Mouse (Mus musculus) cortical plate, adult 2 months (tissue): ENCODE results near the gene Il1rl1. TPM values are rescaled to one million over a fixed set of nuclear protein-coding genes. Genes with fewer than 3 reads are reported as not detected.

Experiments used
- H3K27ac ChIP-seq: fragments of 200-500 bp; 2 replicates; pipeline ENCODE4 v1.5.1; 2012; ENCODE audit warnings: low read length, control low read depth, inconsistent platforms; ENCODE audit not compliant: insufficient read depth
- H3K4me1 ChIP-seq: fragments of 200-500 bp; 2 replicates; pipeline ENCODE4 v1.6.1; 2011; ENCODE audit warnings: low read length; ENCODE audit not compliant: control insufficient read depth, insufficient read depth
- H3K4me3 ChIP-seq: fragments of 200-500 bp; 2 replicates; pipeline ENCODE4 v1.5.1; 2011; ENCODE audit warnings: mild to moderate bottlenecking, low read length, control low read depth; ENCODE audit not compliant: insufficient read depth
- CTCF ChIP-seq: fragments of 200-500 bp; IDR thresholded peaks from 2 replicates; pipeline ENCODE4 v1.5.1; 2011; ENCODE audit warnings: mild to moderate bottlenecking, control low read depth, low read length; ENCODE audit not compliant: insufficient read depth; ENCODE audit errors: extremely low read depth
- POLR2A ChIP-seq: fragments of 200-500 bp; IDR thresholded peaks from 2 replicates; pipeline ENCODE4 v1.6.1; 2011; ENCODE audit warnings: mild to moderate bottlenecking, low read length, control low read depth; ENCODE audit not compliant: insufficient read depth; ENCODE audit errors: extremely low read depth
- polyA plus RNA-seq: library from polyadenylated mRNA; depleted of rRNA; stranded (reverse); fragments of >200 nt; gene quantifications from 2 replicates; pipeline ENCODE4 v1.2.3, GENCODE M21; 2012

Il1rl1 gene
- polyA plus RNA-seq, 1 experiment = 0.08 TPM

GRCm38 (mm10) chr1:40409882-40410281 is 19.5 kb upstream of the Il1rl1 start:
- no peaks in the 10 kb centered on the region for H3K4me1 ChIP-seq
- H3K27ac ChIP-seq = no peak overlapping the region
- no peak for TF ChIP-seq CTCF
- TF ChIP-seq POLR2A = no peak
- H3K4me3 ChIP-seq = no peak overlapping the region

GRCm38 (mm10) chr1:40413039-40413438 is 16.3 kb upstream of the Il1rl1 start:
- TF ChIP-seq CTCF (no peak), POLR2A (no peak)
- no peak overlapping the region for H3K27ac ChIP-seq
- no peak overlapping the region for H3K4me3 ChIP-seq
- no peaks in the 10 kb centered on the region for H3K4me1 ChIP-seq

GRCm38 (mm10) chr1:40414276-40414675 is 15.1 kb upstream of the Il1rl1 start:
- Histone ChIP-seq H3K4me3 (no peak overlapping the region), H3K4me1 (no peaks in the 10 kb centered on the region), H3K27ac (no peak overlapping the region)
- TF ChIP-seq CTCF (no peak), POLR2A (no peak)

- Histone ChIP-seq H3K4me1 (no peaks in the 10 kb centered on the region), H3K4me3 (no peak overlapping the region), H3K27ac (no peak overlapping the region)
- no peak for TF ChIP-seq CTCF
- TF ChIP-seq POLR2A = no peak
These were observed 14.3 kb upstream of the Il1rl1 start for GRCm38 (mm10) chr1:40414863-40415656.

GRCm38 (mm10) chr1:40417034-40417433 is 12.3 kb upstream of the Il1rl1 start:
- no peak overlapping the region for H3K4me3 ChIP-seq
- H3K27ac ChIP-seq = no peak overlapping the region
- no peaks in the 10 kb centered on the region for H3K4me1 ChIP-seq
- TF ChIP-seq POLR2A = no peak
- no peak for TF ChIP-seq CTCF

- Histone ChIP-seq H3K27ac (no peak overlapping the region), H3K4me3 (no peak overlapping the region), H3K4me1 (no peaks in the 10 kb centered on the region)
- no peak for TF ChIP-seq POLR2A
- no peak for TF ChIP-seq CTCF
These were observed 10.9 kb upstream of the Il1rl1 start for GRCm38 (mm10) chr1:40418512-40418911.

- Histone ChIP-seq H3K4me3 (no peak overlapping the region), H3K4me1 (no peaks in the 10 kb centered on the region), H3K27ac (no peak overlapping the region)
- TF ChIP-seq CTCF (no peak), POLR2A (no peak)
These were observed 5.5 kb upstream of the Il1rl1 start for GRCm38 (mm10) chr1:40423892-40424291.

- no peak for TF ChIP-seq POLR2A
- no peak for TF ChIP-seq CTCF
- no peak overlapping the region for H3K27ac ChIP-seq
- no peak overlapping the region for H3K4me3 ChIP-seq
These were observed 2.1 kb upstream of the Il1rl1 start for GRCm38 (mm10) chr1:40427270-40427669.

GRCm38 (mm10) chr1:40427901-40428300 is 1.5 kb upstream of the Il1rl1 start:
- no peak overlapping the region for H3K27ac ChIP-seq
- TF ChIP-seq CTCF (no peak), POLR2A (no peak)
- H3K4me1 ChIP-seq = no peaks in the 10 kb centered on the region
- no peak overlapping the region for H3K4me3 ChIP-seq

More at GRCm38 (mm10) chr1:40427270-40427669, 2.1 kb upstream of the Il1rl1 start:
- H3K4me1 ChIP-seq = no peaks in the 10 kb centered on the region

- no peak overlapping the region for H3K27ac ChIP-seq
These were observed 919 bp downstream of the Il1rl1 start for GRCm38 (mm10) chr1:40430143-40430834.

More at GRCm38 (mm10) chr1:40430143-40430834, 919 bp downstream of the Il1rl1 start:
- Histone ChIP-seq H3K4me1 (no peaks in the 10 kb centered on the region), H3K4me3 (no peak overlapping the region)
- TF ChIP-seq CTCF (no peak), POLR2A (no peak)
